Mouse (Mus musculus): ENCODE results near the gene Xpr1. TPM values are rescaled to one million over a fixed set of nuclear protein-coding genes. Genes with fewer than 3 reads are reported as not detected.

Gene Xpr1
- polyA plus RNA-seq, 2 experiments: 5.9 to 10.0 TPM

DNA sequence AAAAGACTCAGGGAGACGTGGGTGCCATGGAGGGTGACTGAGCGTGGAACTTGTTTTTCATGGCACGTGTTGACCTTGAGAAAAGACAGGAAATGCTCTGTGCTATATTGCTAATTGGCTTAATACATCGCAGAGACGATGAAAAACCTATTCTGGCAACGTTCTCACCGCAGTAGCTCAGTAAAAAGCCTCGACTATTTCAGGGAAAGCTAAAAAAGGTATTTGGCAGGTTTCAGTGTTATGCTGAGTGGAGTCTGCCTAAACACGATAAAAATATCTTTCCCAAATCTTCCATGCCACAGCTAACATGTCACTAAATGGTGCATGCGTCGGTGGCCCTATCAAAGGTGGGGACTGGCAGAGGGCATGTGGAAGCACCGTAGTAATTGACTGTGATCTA lies 164.1 kb downstream of the Xpr1 start:
- Histone ChIP-seq H3K27ac (replicated peaks; ENCODE audit: low read depth, low read length) (no peak overlapping the region), H3K27me3 (ENCODE audit: control insufficient read depth, insufficient read depth, low read length) (no peaks in the 10 kb centered on the region), H3K9ac (ENCODE audit: low read depth, low read length, severe bottlenecking) (no peak overlapping the region), H3K4me2 (replicated peaks; ENCODE audit: low read depth, low read length, severe bottlenecking) (no peak overlapping the region), H3K4me1 (ENCODE audit: control insufficient read depth, insufficient read depth, low read length) (no peaks in the 10 kb centered on the region), H3K9me3 (ENCODE audit: control insufficient read depth, low read length) (no peaks in the 10 kb centered on the region), H3K4me3 (replicated peaks; ENCODE audit: low read length) (no peak overlapping the region), H3K36me3 (ENCODE audit: control insufficient read depth, insufficient read depth, low read length) (no peaks in the 10 kb centered on the region)
- DNase-seq (ENCODE audit: low spot score): no peak
- no peak for ATAC-seq (ENCODE audit: low FRiP score, low read depth)
- 46% methylated on average over 12 of the region's 12 CpGs for WGBS
- TF ChIP-seq POLR2A (IDR thresholded peaks at IDR 0.05; ENCODE audit: borderline replicate concordance, extremely low read depth, insufficient read depth, insufficient read length): no peak

DNA sequence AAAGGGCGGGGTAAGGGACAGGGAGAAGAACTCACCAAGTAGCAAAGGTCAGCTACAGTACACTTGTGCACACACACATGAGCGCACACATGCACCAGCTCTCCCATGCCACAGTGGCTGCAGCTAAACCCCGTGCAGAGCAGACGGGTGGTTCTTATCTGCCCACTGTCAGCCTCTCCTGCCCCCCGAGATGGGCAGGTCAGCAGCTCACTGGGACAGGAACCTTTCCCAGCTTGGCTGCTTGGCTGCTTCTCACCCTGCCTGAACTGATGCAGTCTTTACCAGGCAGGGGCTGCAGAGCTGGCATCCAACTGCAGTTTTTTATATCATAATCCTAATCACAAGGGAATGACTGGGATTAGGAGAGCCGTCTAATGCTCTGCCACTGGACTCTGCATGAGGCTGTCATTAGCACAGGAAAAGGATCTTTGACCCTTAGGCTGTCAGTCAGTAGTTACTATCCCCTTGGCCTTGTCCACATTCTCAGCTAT lies 164.5 kb downstream of the Xpr1 start:
- DNase-seq (ENCODE audit: low spot score) (no peak), ATAC-seq (ENCODE audit: low FRiP score, low read depth) (no peak)
- 60% methylated on average over 6 of the region's 6 CpGs for WGBS
- no peak overlapping the region for H3K4me3 ChIP-seq (replicated peaks; ENCODE audit: low read length)
- H3K36me3 ChIP-seq (ENCODE audit: control insufficient read depth, insufficient read depth, low read length): no peaks in the 10 kb centered on the region
- no peaks in the 10 kb centered on the region for H3K4me1 ChIP-seq (ENCODE audit: control insufficient read depth, insufficient read depth, low read length)
- no peak overlapping the region for H3K4me2 ChIP-seq (replicated peaks; ENCODE audit: low read depth, low read length, severe bottlenecking)
- H3K9ac ChIP-seq (ENCODE audit: low read depth, low read length, severe bottlenecking): no peak overlapping the region
- H3K27me3 ChIP-seq (ENCODE audit: control insufficient read depth, insufficient read depth, low read length): no peaks in the 10 kb centered on the region
- H3K27ac ChIP-seq (replicated peaks; ENCODE audit: low read depth, low read length): no peak overlapping the region
- no peak for TF ChIP-seq POLR2A (IDR thresholded peaks at IDR 0.05; ENCODE audit: borderline replicate concordance, extremely low read depth, insufficient read depth, insufficient read length)
- no peaks in the 10 kb centered on the region for H3K9me3 ChIP-seq (ENCODE audit: control insufficient read depth, low read length)

DNA sequence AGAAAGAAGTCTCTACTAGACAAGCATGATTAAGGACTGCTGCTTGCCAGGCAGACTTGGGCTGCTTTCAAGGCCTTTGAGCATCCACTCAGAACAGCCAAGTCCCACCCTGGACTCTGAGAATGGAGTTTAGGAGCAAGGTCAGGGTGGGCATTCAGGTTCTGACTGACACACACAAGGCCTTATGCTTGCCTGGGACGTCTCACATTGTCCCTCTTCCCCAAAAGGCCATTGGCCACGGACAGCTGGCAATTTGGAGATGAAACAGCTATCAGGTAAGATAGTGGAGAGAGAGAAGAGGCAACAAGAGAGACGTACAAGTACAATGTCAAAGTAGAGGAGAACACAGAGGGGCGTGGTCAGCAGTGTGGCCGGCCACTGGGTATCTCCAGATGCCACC lies 165.6 kb downstream of the Xpr1 start:
- Histone ChIP-seq H3K9me3 (ENCODE audit: control insufficient read depth, low read length) (no peaks in the 10 kb centered on the region), H3K4me3 (replicated peaks; ENCODE audit: low read length) (no peak overlapping the region), H3K4me2 (replicated peaks; ENCODE audit: low read depth, low read length, severe bottlenecking) (no peak overlapping the region), H3K9ac (ENCODE audit: low read depth, low read length, severe bottlenecking) (no peak overlapping the region), H3K4me1 (ENCODE audit: control insufficient read depth, insufficient read depth, low read length) (no peaks in the 10 kb centered on the region), H3K27me3 (ENCODE audit: control insufficient read depth, insufficient read depth, low read length) (no peaks in the 10 kb centered on the region), H3K27ac (replicated peaks; ENCODE audit: low read depth, low read length) (no peak overlapping the region), H3K36me3 (ENCODE audit: control insufficient read depth, insufficient read depth, low read length) (no peaks in the 10 kb centered on the region)
- no peak for DNase-seq (ENCODE audit: low spot score)
- 80% methylated on average over 5 of the region's 5 CpGs for WGBS
- no peak for ATAC-seq (ENCODE audit: low FRiP score, low read depth)
- no peak for TF ChIP-seq POLR2A (IDR thresholded peaks at IDR 0.05; ENCODE audit: borderline replicate concordance, extremely low read depth, insufficient read depth, insufficient read length)

DNA sequence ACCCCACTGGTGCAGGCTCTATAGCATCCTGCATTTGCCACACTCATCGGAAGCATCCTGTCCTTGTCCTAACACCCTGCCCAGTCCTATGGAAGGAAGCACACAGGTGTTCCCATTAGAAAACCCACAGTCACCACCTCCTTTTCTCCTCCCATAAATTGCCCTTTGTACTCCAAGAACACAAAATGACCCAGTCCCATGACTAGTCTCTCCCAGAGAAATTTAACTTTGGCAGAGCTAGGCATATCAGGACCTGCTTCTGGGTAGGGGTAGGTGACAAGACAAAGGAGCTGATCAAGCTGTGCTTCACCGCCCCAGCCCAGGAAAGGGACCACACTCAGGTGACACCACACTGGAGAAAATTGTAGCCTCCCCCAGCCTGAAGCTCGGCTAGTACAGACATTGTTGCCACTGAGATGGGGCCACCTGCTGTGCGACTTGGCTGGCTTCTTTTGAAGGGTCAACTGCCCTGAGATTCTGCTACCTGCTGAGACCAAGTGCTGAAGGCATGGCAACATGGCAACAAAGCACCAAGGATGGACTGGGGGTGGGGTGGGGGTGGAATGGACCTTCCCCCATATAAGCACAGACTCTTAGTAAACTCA lies 166.6 kb downstream of the Xpr1 start:
- H3K27ac ChIP-seq (replicated peaks; ENCODE audit: low read depth, low read length): no peak overlapping the region
- WGBS: 37% methylated on average over 4 of the region's 4 CpGs
- no peak for ATAC-seq (ENCODE audit: low FRiP score, low read depth)

DNA sequence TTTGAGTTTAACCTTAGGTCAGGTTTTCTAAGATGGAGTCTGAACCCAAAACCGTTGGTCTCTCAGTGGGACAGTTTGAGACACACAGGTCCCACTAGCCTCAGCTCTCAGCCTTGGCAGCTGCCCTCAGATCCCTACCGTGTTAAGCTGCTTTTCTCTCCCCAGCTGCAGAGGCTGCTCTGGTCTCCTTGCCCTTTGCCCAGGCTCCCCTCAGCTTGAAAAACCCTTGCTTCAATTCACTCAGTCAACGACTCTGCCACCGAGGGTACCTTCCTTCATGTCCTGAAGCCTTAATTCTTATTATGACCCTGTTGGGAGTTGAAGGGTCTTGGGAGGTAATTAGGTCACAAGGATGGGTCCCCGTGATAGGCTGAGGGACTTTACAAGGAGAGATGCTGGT lies 167.3 kb downstream of the Xpr1 start:
- H3K4me3 ChIP-seq (replicated peaks; ENCODE audit: low read length): no peak overlapping the region
- peaks cover 7% of the 10 kb centered on the region for H3K4me1 ChIP-seq (ENCODE audit: control insufficient read depth, insufficient read depth, low read length)
- no peak for ATAC-seq (ENCODE audit: low FRiP score, low read depth)
- H3K9me3 ChIP-seq (ENCODE audit: control insufficient read depth, low read length): no peaks in the 10 kb centered on the region
- H3K9ac ChIP-seq (ENCODE audit: low read depth, low read length, severe bottlenecking): no peak overlapping the region
- no peak overlapping the region for H3K27ac ChIP-seq (replicated peaks; ENCODE audit: low read depth, low read length)
- no peak for TF ChIP-seq POLR2A (IDR thresholded peaks at IDR 0.05; ENCODE audit: borderline replicate concordance, extremely low read depth, insufficient read depth, insufficient read length)
- H3K27me3 ChIP-seq (ENCODE audit: control insufficient read depth, insufficient read depth, low read length): no peaks in the 10 kb centered on the region
- no peaks in the 10 kb centered on the region for H3K36me3 ChIP-seq (ENCODE audit: control insufficient read depth, insufficient read depth, low read length)
- no peak overlapping the region for H3K4me2 ChIP-seq (replicated peaks; ENCODE audit: low read depth, low read length, severe bottlenecking)
- WGBS: 40% methylated on average over 5 of the region's 5 CpGs
- DNase-seq (ENCODE audit: low spot score): no peak

More for the DNA sequence above, 166.6 kb downstream of the Xpr1 start:
- Histone ChIP-seq H3K9ac (ENCODE audit: low read depth, low read length, severe bottlenecking) (no peak overlapping the region), H3K36me3 (ENCODE audit: control insufficient read depth, insufficient read depth, low read length) (no peaks in the 10 kb centered on the region), H3K9me3 (ENCODE audit: control insufficient read depth, low read length) (no peaks in the 10 kb centered on the region), H3K4me2 (replicated peaks; ENCODE audit: low read depth, low read length, severe bottlenecking) (no peak overlapping the region), H3K4me1 (ENCODE audit: control insufficient read depth, insufficient read depth, low read length) (peaks cover 2% of the 10 kb centered on the region), H3K4me3 (replicated peaks; ENCODE audit: low read length) (no peak overlapping the region), H3K27me3 (ENCODE audit: control insufficient read depth, insufficient read depth, low read length) (no peaks in the 10 kb centered on the region)
- DNase-seq (ENCODE audit: low spot score): no peak
- no peak for TF ChIP-seq POLR2A (IDR thresholded peaks at IDR 0.05; ENCODE audit: borderline replicate concordance, extremely low read depth, insufficient read depth, insufficient read length)

All from limb, embryonic 14.5 days (tissue).